Mouse (Mus musculus): ENCODE results near the gene Psma6.

DNA sequence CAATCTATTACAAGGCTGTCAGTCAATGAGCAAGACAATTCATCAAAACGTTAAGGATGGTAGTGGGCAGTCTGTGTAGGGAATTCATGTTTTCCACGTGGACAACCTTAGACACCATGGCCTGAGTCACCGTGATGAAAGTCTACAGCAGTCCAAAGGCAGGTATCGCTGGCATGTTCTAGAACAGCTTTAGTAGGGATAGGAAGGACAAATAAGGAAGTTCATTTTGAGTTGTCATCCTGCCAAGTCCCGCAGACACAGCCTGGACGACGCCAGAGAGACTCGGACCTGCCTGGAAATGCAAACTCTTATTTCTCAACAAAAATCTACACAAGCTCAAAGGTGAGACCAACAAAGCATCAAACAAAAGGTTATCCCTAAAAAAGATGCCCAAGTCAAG, 75.7 kb downstream of the Psma6 start:
- TF ChIP-seq EP300 (IDR thresholded peaks at IDR 0.05; ENCODE audit: insufficient read depth, low read depth, low read length) (no peak), CTCF (IDR thresholded peaks at IDR 0.05) (no peak)
